Mouse (Mus musculus): ENCODE measurements around the gene Dmwd.

Gene Dmwd

DNA sequence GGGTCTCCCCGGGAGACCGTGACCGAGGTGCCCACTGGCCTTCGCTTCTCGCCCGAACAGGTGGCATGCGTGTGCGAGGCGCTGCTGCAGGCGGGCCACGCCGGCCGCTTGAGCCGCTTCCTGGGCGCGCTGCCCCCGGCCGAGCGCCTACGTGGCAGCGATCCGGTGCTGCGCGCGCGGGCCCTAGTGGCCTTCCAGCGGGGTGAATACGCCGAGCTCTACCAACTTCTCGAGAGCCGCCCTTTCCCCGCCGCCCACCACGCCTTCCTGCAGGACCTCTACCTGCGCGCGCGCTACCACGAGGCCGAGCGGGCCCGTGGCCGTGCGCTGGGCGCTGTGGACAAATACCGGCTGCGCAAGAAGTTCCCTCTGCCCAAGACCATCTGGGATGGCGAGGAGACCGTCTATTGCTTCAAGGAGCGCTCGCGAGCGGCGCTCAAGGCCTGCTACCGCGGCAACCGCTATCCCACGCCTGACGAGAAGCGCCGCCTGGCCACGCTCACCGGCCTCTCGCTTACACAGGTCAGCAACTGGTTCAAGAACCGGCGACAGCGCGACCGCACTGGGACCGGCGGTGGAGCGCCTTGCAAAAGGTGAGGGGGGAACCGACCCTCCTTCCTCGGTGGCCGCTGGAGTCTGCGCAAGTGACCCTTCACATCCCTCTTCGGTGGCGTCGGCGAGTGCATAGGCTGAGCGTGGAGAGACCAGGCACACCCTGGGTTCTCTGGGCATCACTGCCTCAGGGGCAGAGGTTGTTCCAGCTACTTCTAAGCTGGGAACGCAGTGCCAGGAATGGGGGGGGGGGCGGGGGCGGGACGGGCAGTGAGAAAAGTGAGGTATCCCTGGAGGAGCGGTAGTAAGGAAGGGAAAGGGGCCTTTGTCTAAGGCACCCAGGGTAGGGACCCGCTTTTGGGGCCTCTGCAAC is 19.1 kb downstream of the Dmwd start:
- DNase-seq (ENCODE audit: low spot score in 2 of 2): peak; percentile 46 to 62

DNA sequence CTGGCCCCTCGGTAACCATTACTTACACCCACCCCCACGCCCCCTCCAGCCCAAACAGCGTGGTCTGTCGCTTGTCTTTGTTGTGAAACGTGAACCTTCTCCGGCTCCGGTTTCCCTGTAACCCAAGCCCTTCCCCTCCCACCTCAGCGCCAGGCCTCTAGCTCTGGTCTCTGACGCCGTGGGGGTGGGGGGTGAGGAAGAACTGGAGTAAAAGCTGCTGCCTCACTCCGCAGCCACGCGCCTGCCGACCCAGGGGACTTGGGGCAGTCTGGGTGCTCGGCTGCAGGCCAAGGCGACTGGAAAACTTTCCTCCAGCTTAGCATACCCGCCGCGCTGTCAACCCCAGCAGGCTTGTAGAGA is 19.7 kb downstream of the Dmwd start:
- DNase-seq (ENCODE audit: low spot score in 2 of 2): peak in 1 of 2 experiments; percentile 38

DNA sequence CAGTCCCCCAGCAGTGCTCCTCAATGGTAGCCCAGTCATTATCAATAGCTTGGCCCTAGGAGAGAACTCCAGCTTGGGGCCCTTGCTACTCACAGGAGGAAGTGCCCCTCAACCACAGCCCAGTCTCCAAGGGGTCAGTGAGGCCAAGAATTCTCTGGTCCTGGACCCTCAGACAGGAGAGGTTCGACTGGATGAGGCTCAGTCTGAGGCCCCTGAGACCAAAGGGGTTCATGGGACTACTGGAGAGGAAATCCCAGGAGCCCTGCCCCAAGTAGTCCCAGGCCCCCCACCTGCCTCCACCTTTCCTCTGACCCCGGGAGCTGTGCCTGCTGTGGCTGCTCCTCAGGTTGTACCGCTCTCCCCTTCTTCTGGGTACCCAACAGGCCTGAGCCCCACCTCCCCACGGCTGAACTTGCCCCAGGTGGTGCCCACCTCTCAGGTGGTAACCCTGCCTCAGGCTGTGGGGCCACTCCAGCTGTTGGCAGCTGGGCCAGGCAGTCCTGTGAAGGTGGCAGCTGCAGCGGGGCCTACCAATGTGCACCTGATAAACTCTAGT is 20.5 kb downstream of the Dmwd start:
- DNase-seq (ENCODE audit: low spot score in 2 of 2): peak in 1 of 2 experiments; percentile 15

DNA sequence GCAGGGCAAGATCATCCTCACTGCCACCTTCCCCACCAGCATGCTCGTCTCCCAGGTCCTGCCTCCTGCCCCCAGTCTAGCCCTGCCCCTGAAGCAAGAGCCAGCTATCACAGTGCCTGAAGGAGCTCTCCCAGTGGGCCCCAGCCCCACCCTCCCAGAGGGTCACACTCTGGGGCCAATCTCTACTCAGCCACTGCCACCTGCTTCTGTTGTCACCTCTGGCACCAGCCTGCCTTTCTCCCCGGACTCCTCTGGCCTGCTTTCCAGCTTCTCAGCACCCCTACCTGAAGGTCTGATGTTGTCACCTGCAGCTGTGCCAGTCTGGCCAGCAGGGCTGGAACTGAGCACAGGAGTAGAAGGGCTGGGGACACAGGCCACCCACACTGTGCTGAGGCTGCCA is 21.2 kb downstream of the Dmwd start:
- DNase-seq (ENCODE audit: low spot score in 2 of 2): no peak

DNA sequence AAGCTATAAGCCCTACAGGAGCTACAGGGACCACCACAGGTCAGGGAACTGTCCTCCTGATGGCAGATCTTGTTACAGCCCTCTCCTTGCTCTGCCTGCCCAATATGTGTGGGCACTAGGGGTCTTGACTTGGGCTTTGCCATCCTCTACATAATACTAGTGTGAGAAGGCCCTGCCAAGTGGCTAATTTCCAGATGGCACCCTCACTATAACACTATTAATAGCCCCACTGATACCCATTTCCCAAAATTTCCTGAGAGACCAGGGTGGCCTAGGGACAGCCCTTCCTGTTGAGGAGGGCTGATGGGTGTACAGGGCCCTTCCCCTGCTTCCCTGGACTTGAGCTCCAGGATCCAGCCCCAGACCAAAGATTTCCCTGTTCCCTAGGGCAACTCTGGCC is 21.8 kb downstream of the Dmwd start:
- no peak for DNase-seq (ENCODE audit: low spot score in 2 of 2)

DNA sequence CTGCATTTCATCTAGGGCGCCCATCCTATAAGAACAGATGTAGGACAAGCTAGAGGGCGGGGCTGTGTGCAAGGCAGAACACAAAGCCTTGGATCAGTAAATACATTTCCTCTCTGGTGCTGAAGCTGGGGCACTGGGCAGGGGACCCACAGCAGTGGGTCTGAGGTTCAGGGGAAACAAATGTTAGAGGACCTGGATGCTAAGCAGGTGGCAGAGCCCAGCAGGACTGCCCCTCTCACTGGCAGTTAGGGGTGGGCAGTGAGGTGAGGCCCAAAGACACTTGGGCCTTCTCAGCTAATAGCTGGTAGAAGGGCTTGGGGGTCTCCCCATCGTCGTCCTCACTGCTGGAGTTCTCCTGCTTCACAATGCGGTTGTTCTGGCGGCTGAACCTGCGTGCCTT is 22.8 kb downstream of the Dmwd start:
- DNase-seq (ENCODE audit: low spot score in 2 of 2): no peak

DNA sequence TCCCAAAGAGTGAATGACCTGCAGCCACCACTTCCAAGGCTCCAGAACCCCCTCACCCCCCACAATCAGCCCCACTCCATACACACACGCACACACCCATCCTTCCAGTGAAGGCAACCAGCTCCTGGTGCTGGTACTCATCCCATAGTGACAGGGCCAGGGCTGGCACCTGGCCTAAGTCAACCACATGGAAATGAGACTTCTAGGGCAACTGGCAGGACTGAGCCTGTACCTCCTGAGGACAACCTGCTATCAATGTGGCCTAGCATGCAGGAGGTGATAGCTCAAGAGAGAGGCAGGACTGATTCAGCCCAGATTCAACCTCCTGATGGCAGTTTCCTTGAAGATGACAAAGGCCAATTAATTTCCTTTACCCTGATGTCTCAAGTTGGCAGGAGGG is 24.3 kb downstream of the Dmwd start:
- no peak for DNase-seq (ENCODE audit: low spot score in 2 of 2)

DNA sequence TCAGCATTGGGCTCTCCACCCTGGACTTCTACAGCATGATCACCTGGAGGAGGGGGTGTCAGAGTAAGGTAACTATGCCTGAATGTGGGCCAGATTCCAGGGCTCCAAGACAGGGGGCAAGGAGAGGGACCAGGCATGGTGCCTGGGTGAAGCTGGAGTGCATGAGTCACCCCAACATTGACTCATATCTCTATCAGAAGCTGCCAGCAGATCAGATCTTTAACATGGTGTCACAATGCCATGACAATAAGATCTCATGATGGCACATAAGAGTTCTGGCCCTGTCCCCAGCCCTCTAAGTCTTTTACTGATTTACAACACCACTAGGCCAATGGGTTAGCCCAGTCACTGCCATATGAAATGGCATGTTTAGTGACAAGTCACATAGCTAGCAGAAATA is 27.7 kb downstream of the Dmwd start:
- no peak for DNase-seq (ENCODE audit: low spot score in 2 of 2)

DNA sequence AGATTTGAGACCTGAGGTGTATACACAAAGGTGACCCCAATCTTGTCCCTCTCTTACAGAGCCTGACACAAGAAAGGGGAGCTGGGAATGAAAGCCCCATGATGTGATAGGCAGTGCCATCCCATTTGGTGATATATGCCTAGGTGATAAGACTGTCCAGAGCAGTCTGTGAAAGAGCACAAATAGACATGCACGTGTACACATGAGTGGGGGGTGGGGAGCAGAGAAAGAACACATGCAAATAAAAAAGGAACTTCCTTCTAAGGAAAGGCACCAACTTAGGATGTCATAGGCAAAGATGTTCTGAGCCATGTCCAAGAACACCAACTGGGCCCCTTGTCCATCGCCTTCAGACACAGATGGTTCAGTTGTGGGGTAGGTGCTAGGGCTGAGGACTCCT is 28.5 kb downstream of the Dmwd start:
- no peak for DNase-seq (ENCODE audit: low spot score in 2 of 2)

DNA sequence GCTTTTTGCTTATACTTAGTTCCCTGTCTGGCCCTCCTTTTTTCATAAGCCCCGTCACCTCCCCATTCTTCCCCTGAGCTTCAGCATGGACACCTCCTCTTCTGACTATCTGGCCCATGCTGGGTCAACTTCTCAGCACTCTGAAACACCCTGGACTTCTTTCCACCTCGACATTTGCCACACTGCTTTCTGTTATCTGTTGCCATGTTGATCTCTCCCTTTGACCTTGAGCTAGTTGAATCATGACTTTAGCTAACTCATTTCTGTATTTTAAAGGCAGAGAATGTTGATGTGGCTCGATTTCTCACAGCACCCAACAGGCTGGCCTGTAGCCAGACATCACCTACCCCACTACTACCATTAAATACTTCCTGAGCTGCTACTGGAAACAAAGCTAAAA is 31.4 kb downstream of the Dmwd start:
- no peak for DNase-seq (ENCODE audit: low spot score in 2 of 2)

DNA sequence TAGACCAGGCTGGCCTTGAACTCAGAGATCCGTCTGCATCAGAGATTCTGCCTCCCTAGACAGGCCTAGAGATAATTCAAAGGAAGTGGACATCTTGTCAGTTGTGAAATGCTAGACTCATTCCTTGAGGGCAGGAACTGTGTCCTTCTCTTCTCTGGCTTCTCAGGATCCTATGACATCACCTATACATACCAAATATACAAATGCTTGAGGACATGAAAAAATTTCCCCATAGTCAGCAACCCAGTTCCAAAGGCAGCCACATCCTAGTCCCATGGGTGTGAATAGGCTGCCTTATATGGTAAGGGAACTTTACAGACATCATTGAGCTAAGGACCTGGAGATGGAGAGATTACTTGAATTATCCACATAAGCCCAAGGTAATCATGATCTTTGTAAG is 33.5 kb downstream of the Dmwd start:
- no peak for DNase-seq (ENCODE audit: low spot score in 2 of 2)

DNA sequence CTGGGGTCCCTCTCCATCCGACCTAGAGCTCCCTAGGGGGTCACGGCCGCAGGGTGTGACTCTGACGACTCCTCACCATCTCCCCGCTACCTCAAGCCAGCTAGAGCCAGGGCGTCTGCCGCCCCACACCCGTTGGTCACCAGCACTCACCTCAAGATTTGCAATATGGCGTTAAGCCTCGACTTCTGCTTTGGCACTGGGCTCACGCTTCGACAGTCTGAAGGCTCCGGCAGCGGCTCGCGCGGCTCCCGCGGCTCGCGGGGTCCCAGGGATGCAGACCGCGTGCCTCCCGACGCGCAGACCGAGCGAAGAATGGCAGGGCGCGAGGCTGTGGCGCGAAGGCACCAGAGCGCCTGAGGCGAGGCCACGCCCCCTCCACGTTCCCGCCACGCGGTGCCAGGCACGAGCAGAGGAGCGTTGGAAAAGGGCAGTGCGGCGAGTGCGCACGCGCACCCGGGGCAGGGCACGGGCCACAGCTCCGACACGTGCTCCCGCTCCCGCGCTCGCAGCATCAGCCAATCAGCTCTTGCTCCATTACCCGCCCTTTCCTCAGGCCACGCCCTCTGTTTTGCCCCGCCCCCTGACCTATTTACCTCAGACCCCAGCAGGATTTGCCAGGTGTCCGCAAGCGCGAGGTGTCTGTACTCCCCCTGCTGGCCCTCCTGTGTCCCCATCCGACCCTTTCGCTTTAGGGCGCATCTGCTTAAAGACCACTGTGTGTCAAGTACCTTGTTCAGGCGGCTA is 42.2 kb downstream of the Dmwd start, which contains the start of gene Gm4969:
Gm4969 (minus strand) TSS at position 341 of the 744 bp plus-strand sequence.
- DNase-seq (ENCODE audit: low spot score in 2 of 2): peak in 1 of 2 experiments; percentile 57

DNA sequence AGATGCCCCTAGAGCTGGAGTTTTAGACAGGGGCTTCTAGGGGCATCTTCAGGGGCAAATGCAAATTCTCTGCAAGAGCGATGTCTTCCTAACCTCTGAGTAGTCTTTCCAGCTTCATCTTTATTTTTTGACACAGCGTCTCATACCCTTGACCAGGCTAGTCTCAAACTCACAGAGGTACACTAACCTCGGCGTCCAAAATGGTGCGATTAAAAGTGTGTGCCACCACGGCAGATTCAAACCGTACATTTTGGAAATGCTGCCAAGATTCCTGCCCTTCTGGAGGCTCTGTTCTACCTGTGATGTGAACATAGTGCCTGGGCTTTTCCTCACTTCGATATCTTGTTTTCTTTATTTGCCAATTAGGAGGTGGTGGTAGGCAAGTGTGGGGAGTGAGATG is 43.1 kb downstream of the Dmwd start:
- no peak for DNase-seq (ENCODE audit: low spot score in 2 of 2)

DNA sequence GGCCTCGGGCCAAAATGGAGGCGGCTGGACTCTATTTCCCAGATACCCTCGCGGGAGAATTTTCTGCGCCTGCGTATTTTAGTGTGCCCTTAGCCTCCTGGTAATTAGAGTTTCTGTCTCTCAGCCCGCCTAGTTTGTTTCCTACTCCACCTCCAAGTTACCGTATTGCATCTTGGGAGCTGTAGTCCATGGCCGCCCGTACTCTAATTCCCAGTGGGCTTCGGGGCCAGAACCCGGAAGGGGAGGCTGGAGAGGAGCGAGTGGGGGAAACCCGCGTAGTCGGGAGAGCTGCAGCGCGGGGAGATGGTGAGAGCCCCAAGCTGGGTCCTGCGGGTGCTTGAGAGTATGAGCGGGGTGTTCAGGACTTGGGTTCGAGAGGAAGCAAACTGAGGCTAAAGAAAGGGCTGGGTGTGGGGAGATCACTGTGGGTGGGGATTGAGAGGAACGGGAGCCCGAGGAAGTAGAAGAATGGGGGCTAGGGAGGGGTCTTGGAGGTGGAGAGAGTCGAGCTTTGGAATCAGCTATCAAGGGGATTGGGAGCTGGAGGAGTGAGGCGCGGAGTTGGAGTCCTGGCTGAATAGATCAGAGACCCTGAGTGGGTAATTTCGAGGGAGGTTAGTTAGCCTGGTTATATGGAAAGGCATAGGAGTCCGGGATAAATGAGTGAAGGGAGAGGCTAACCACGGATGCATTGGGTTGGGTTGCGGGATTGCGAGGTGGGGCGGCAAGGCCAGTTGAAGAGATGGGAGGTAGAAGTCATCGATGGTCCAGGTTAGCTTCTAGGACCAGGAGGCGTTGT is 43.8 kb downstream of the Dmwd start, which contains the start of gene Fbxo46:
Fbxo46 (plus strand) TSS at position 229 of the 799 bp plus-strand sequence.
- peak; percentile 85 to 93 for DNase-seq (ENCODE audit: low spot score in 2 of 2)

DNA sequence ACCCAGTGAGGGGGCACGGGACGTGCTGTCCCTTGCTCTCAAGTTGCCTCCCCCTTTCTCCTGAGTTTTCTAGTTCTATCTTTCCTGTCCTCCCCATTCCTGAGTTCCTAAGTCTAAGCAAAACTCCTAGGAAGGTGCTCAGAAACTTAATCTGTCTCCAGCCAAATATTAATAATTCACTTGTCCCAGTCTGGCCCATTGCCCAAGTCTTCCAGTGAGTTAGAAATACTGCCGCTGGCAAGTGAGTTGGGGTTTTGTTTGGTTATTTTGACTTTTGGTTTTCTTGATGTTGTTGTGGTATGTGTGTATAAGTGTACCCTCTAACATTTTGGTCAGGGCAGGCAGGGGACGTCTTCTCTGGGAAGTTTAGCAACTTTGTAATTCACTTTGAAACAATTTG is 45.7 kb downstream of the Dmwd start:
- DNase-seq (ENCODE audit: low spot score in 2 of 2): no peak

DNA sequence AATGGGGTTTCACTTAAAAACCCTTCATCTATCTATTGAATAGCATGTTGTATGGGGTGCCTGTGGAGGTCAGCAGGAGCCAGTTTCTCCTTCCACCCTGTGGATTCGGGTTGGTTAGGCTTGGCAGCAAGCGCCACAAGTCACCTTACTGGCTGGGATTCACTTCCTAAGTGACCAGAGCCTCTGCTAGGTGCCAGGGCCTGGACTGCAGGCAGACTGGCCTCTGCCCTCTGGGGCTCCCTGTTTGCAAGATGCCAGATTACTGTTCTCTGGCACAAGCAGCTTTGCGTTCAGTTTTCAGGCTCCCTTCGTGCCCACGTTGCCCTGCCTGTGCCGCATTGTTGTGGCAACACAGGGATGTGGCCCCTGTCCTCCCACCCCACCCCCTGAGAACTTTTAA is 48.7 kb downstream of the Dmwd start:
- no peak for DNase-seq (ENCODE audit: low spot score in 2 of 2)

DNA sequence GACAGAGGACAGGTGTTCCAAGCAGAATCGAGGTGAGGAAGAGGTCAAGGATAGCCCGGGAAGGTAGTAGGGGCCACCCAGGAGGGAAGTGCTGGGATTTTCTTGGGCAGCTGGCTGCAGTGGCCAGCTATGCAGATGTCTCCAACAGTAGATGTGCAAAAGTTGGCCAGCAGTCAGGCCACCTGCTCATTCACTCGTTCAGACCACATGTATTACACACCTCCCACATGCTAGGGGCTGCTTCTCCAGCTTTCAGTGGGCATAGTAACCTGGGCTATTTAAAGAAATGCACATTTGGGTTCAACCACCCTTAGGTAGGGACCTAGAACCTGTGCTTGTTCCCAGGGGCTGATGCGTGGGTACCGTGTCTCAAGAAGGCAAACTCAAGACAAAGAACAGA is 51.7 kb downstream of the Dmwd start:
- no peak for DNase-seq (ENCODE audit: low spot score in 2 of 2)

DNA sequence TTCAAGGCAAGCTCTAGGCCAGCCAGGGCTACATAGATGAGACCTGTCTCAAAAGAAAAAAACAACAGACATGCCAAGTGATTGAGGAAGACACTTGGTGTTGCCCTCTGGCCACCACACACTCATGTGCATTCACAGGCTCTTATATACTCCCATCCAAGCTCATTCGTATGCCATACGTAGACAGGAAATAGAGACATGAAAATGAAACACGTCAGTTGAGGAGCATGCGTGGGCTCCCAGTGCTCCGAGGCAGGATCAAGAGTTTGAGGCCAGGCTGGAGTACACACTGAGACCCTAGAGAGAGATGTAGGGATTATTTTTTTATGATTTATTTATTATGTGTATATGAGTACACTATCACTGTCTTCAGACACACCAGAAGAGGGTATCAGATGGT is 53.4 kb downstream of the Dmwd start:
- no peak for DNase-seq (ENCODE audit: low spot score in 2 of 2)

DNA sequence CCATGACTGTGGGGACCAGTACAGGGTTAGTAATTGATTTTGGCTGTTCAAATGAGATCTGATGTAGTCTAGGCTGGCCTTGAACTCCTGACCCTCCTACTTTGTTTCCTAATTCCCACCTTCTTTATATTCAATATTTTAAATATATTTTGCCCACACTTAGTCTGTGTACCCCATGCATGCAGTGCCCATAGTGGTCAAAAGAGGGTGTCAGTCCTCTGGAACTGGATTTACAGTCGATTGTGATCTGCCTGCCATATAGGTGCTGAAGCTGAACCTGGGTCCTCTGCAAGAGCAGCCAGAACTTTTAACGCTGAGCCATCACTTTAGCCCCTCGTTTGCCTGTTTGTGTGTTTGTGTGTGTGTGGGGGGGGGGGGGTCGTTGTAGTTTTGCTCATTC is 54.6 kb downstream of the Dmwd start:
- DNase-seq (ENCODE audit: low spot score in 2 of 2): peak in 1 of 2 experiments; percentile 40

DNA sequence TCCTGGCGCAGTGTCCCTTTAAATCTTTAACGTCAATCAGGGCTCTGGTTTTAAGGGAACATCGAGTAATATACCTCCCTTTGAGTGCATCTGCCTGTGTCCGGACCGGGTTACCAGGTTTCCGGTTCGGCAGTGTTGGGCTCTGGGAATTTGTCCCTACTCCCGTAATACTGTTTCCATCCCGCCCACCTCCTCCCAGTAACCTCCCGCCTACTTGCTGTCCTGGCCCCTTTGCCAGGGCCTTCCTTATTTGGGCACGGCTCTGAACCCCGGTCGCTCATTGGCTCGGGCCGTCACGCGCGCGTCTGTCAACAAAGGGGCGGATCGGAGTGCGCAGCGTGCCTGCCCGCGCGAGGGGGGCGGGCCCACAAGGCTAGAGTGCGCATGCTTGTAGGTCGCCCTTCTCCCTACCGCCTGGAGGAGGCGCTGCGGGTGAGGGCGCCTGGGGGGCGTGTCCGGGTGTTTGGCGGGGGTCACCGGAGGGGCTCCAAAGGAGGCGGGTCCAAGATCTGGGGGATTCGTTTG is 55.4 kb downstream of the Dmwd start:
- peak; percentile 74 to 93 for DNase-seq (ENCODE audit: low spot score in 2 of 2)

Measured in spleen, postnatal 10 days (tissue).